Mouse (Mus musculus) mammary gland, adult 2 months (tissue): Measurements from ENCODE around the gene Cir1. TPM values are rescaled to one million over a fixed set of nuclear protein-coding genes. Genes with fewer than 3 reads are reported as not detected.

Experiments
- polyA plus RNA-seq: library from polyadenylated mRNA; depleted of rRNA; stranded (reverse); fragments of >200 nt; gene quantifications from 2 replicates; pipeline ENCODE4 v1.2.3, GENCODE M21; 2012; ENCODE audit warnings: low replicate concordance; rRNA removed

Gene Cir1
- polyA plus RNA-seq: 1.1 and 3.0 TPM in 2 replicates

GRCm38 (mm10) chr2:73312152-73313116 is at the start of gene Cir1, which contains the start of gene Scrn3:
TSS of gene Cir1 (minus strand) at chr2:73312701.
TSS of gene Scrn3 (plus strand) at chr2:73312601.

GRCm38 (mm10) chr2:73271459-73272161 is 40.9 kb downstream of the Cir1 start, which contains the start of gene Sp9:
TSS of gene Sp9 (plus strand) at chr2:73271925.

Other genes with a start within 250 kb of the Cir1 start
- gene Ola1, start 93.8 kb downstream of the Cir1 start, polyA plus RNA-seq: 2.7 and 10.0 TPM in 2 replicates
- gene Sp9, start 40.8 kb downstream of the Cir1 start, polyA plus RNA-seq: not detected in 2 replicates
- 2.9 and 12.7 TPM in 2 replicates for gene Scrn3, start 100 bp downstream of the Cir1 start, polyA plus RNA-seq
- 6.3 and 11.9 TPM in 2 replicates for gene Gpr155, start 73.9 kb upstream of the Cir1 start, polyA plus RNA-seq
- gene Wipf1, start 217.0 kb upstream of the Cir1 start, polyA plus RNA-seq: 19.7 and 59.6 TPM in 2 replicates